Mouse (Mus musculus): ENCODE data around the gene Zscan4b.
"Not testable (repeated sequence)": the region's sequence is repeated elsewhere in the genome, so short reads cannot be mapped to it uniquely, and the experiment has no call there.

Gene Zscan4b

DNA sequence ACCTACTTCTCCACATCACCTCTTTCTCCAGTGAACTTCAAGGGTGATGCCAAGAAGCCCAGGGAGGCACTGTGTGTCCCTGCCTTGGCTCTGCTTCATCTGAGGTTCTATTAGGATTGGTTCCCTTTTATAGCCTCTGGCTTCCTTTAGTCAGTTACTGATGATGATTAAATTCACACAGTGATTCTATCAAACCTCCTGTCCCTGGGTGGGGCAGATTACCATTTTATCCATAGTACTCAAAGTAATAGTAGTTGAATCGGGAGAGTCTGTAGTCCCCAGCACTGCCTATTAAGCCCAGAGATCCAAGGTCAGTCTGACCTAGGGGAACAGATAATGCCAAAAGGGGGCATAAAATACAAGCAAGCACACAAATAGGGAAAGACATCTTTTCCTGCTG is at the start of gene Zscan4b:
TSS of gene Zscan4b (minus strand) at position 101 of the 400 bp plus-strand sequence.
- DNase-seq (ENCODE audit: low spot score) = not testable (repeated sequence)

Data from yolk sac, embryonic 10.5 days (tissue).